Mouse (Mus musculus) kidney, embryonic 15.5 days (tissue): ENCODE data around the gene Mchr1. TPM values are rescaled to one million over a fixed set of nuclear protein-coding genes. Genes with fewer than 3 reads are reported as not detected.

Source experiments
- ATAC-seq: fragments of 200-750 bp; cut with Nextera tagmentation; replicated peaks from 2 replicates; pipeline ENCODE4 v1.8.0; 2017; ENCODE audit warnings: moderate TSS enrichment; ENCODE audit not compliant: low FRiP score
- H3K27ac ChIP-seq: fragments of 300-500 bp; sonication (generic); 2 replicates; pipeline ENCODE4 v1.5.1; 2015; ENCODE audit warnings: mild to moderate bottlenecking, inconsistent platforms
- H3K27me3 ChIP-seq: fragments of 300-500 bp; sonication (generic); 2 replicates; pipeline ENCODE4 v1.6.1; 2015; ENCODE audit warnings: inconsistent platforms
- H3K36me3 ChIP-seq: fragments of 300-500 bp; sonication (generic); 2 replicates; pipeline ENCODE4 v1.6.1; 2015; ENCODE audit warnings: inconsistent platforms
- H3K4me1 ChIP-seq: fragments of 300-500 bp; sonication (generic); 2 replicates; pipeline ENCODE4 v1.6.1; 2015; ENCODE audit warnings: inconsistent platforms
- H3K4me2 ChIP-seq: fragments of 300-500 bp; sonication (generic); 2 replicates; pipeline ENCODE4 v1.6.1; 2015; ENCODE audit warnings: moderate library complexity, mild to moderate bottlenecking, inconsistent platforms
- H3K4me3 ChIP-seq: fragments of 300-500 bp; sonication (generic); replicated peaks from 2 replicates; pipeline ENCODE4 v1.5.1; 2015; ENCODE audit warnings: mild to moderate bottlenecking, inconsistent platforms
- H3K9ac ChIP-seq: fragments of 300-500 bp; sonication (generic); 2 replicates; pipeline ENCODE4 v1.6.1; 2015; ENCODE audit warnings: mild to moderate bottlenecking, inconsistent platforms
- H3K9me3 ChIP-seq: fragments of 300-500 bp; sonication (generic); replicated peaks from 2 replicates; pipeline ENCODE4 v1.6.1; 2016; ENCODE audit warnings: inconsistent platforms
- WGBS: fragments of 180-500 bp; shearing (Covaris S2); methylation state at CpG from one replicate; pipeline ENCODE4 v1.1.7; 2015; ENCODE audit warnings: mixed read lengths; 5-methylcytosine and 5-hydroxymethylcytosine counted together
- polyA plus RNA-seq: library from polyadenylated mRNA; unstranded; fragments of >200 nt; fragmentation: Nextera tagmentation; extraction: Ambion mirVana; gene quantifications from 2 replicates; pipeline ENCODE4 v1.2.1, GENCODE M21; 2015

Gene Mchr1
- polyA plus RNA-seq, 1 experiment from 2014 or later: 1.2 TPM

DNA sequence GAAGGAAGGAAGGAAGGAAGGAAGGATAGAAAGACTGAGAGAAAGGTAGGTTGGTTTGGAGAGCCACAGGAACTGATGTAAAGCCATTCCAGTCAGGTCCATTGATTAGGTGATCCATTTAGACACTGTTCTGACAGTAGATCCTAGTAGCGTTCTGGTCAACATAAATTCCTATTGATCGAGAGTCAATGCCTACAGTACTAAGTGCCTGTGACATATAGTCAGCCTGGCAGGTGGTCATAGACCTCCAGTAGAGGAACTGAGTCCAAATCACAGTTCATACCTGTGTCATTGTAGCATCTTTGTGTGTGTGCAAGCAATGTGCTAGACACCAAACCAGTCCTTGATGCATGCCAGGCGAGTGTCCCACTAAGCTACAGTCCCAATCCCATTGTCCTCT, 7.0 kb upstream of the Mchr1 start:
- H3K9ac ChIP-seq: no peak overlapping the region
- no peaks in the 10 kb centered on the region for H3K36me3 ChIP-seq
- no peaks in the 10 kb centered on the region for H3K9me3 ChIP-seq
- no peak overlapping the region for H3K4me3 ChIP-seq
- H3K4me1 ChIP-seq: no peaks in the 10 kb centered on the region
- 91% methylated on average over 3 of the region's 3 CpGs for WGBS
- no peak overlapping the region for H3K27ac ChIP-seq
- ATAC-seq: no peak
- H3K4me2 ChIP-seq: no peak overlapping the region
- H3K27me3 ChIP-seq: peaks cover under 1% of the 10 kb centered on the region; the same call in 1 of the 2 replicates

DNA sequence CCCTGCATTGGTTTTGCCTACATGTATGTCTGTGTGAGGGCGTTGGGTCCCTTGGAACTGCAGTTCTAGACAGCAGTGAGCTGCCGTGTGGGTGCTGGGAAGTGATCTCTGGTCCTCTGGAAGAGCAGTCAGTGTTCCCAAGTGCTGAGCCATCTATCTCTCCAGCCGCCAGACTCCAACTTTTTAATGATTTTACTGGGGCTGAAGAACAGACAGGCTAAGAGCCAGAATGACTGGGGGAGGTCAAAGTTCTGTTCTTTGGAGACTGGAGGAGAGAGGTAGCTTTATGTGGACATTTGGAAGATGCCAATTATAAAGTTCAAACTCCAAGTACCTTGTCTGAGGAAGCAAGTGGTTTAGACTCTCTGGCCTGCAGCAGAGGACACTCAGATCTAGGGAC, 5.5 kb upstream of the Mchr1 start:
- WGBS: 67% methylated on average over 3 of the region's 3 CpGs
- Histone ChIP-seq H3K9me3 (no peaks in the 10 kb centered on the region), H3K4me3 (no peak overlapping the region), H3K9ac (no peak overlapping the region), H3K27me3 (peaks cover 12% of the 10 kb centered on the region), H3K4me1 (no peaks in the 10 kb centered on the region), H3K27ac (no peak overlapping the region), H3K36me3 (no peaks in the 10 kb centered on the region), H3K4me2 (no peak overlapping the region)
- no peak for ATAC-seq

DNA sequence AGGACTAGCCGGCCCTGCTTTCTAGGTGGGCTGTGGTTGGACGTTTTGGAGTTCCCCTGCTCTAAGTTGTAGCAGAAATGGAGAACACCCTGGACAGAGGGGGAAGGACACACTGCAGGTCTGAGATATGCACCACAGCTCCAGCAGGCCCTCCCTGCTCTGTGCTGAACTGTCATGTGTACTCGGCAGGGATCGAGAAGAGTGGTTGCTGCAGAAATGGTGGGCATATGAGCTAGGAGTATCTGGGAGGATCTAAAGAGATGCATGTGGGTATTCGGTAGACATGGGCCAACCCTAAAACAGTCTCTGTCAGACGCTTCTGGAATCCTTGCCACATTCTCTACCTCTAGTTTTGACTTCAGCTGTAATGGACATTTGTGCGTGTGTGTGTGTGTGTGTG, 4.0 kb upstream of the Mchr1 start:
- Histone ChIP-seq H3K4me2 (no peak overlapping the region), H3K4me3 (no peak overlapping the region), H3K9ac (no peak overlapping the region), H3K36me3 (no peaks in the 10 kb centered on the region), H3K27me3 (peaks cover 18% of the 10 kb centered on the region), H3K27ac (no peak overlapping the region), H3K4me1 (peaks cover 15% of the 10 kb centered on the region), H3K9me3 (no peaks in the 10 kb centered on the region)
- 81% methylated on average over 7 of the region's 7 CpGs for WGBS
- ATAC-seq: no peak

DNA sequence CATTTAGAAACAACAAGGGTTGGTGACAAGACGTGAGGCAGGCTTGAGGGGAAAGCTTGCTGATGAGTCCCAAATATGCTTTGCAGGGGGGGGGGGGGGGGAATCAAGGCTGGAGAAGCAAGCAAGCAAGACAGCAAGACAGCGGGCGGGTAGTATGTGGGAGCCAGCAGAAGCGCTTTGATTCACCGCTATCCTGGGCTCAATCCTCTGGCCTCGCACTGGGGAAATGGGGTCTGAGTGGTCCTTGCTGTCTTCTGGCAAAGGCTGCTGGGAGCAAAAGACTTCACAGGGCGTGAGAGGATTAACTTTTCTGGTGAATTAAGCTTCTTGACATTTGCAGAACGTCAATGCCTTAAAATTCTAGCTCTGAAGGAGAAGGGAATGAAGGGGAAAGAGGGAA, 763 bp downstream of the Mchr1 start:
- no peak for ATAC-seq
- 4% methylated on average over 8 of the region's 8 CpGs for WGBS
- Histone ChIP-seq H3K4me3 (peak overlapping the region; percentile 47), H3K36me3 (no peaks in the 10 kb centered on the region), H3K27ac (no peak overlapping the region), H3K27me3 (peaks cover 31% of the 10 kb centered on the region), H3K4me1 (peaks cover 23% of the 10 kb centered on the region), H3K4me2 (peak overlapping the region; percentile 85), H3K9ac (no peak overlapping the region), H3K9me3 (no peaks in the 10 kb centered on the region)

DNA sequence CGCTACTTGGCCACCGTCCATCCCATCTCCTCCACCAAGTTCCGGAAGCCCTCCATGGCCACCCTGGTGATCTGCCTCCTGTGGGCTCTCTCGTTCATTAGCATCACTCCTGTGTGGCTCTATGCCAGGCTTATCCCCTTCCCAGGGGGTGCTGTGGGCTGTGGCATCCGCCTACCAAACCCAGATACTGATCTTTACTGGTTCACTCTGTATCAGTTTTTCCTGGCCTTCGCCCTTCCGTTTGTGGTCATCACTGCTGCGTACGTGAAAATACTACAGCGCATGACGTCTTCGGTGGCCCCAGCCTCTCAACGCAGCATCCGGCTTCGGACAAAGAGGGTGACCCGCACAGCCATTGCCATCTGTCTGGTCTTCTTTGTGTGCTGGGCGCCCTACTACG, 2.2 kb downstream of the Mchr1 start:
- no peak overlapping the region for H3K4me3 ChIP-seq
- no peak overlapping the region for H3K9ac ChIP-seq
- H3K27me3 ChIP-seq: peaks cover 31% of the 10 kb centered on the region
- H3K4me1 ChIP-seq: peaks cover 23% of the 10 kb centered on the region
- H3K9me3 ChIP-seq: no peaks in the 10 kb centered on the region
- no peak for ATAC-seq
- no peak overlapping the region for H3K27ac ChIP-seq
- H3K4me2 ChIP-seq: no peak overlapping the region
- WGBS: 93% methylated on average over 18 of the region's 18 CpGs
- H3K36me3 ChIP-seq: no peaks in the 10 kb centered on the region

DNA sequence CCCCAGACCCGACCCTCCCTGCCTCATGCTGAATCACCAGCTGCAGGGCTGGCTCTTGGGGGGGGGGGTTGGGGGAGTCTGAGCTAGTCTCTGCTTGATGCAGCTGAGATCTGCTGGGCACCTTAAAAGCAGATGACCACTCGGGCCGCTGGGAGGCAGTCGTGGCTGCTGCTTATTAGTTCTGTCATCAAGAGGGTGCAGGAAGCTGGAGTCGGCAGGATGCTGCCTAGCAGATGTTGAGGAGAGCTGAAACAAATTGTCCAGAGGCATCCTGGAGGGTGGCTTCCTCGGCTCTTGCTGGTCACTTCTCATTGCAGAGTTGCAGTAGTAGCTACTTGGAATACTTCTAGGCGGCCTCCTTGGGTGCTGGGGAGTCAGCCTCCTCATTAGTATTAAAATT, 4.0 kb downstream of the Mchr1 start:
- no peak for ATAC-seq
- Histone ChIP-seq H3K4me3 (no peak overlapping the region), H3K9me3 (no peaks in the 10 kb centered on the region), H3K9ac (no peak overlapping the region), H3K27ac (no peak overlapping the region), H3K36me3 (no peaks in the 10 kb centered on the region), H3K4me2 (no peak overlapping the region), H3K27me3 (peaks cover 24% of the 10 kb centered on the region), H3K4me1 (peaks cover 23% of the 10 kb centered on the region)
- 32% methylated on average over 7 of the region's 7 CpGs for WGBS

DNA sequence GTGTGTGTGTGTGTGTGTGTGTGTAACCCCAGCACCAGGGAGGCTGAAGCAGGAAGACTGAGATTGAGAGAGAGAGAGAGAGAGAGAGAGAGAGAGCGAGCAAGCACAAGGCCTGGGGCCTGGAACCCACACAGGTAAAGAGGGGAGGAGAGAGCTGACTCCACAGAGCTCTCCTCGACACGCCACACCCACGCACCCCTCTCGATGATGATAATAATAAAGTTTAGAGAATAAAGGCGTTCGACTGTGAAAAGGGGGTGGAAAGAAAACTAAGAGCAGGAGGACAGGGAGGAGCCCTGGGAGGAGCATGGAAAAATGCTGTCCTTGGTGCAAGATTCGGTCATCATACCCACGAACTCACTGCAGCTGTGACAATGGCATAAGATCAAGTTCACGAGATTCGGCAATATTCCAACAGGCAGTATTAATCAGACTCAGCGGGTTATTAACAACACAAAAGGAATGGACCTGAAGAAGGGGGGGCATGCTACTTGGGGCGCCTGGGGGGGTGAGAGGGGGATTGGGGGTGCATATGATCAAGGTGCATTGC, 4.6 kb downstream of the Mchr1 start:
- WGBS: 75% methylated on average over 13 of the region's 13 CpGs
- H3K4me1 ChIP-seq: peaks cover 22% of the 10 kb centered on the region
- ATAC-seq: no peak

DNA sequence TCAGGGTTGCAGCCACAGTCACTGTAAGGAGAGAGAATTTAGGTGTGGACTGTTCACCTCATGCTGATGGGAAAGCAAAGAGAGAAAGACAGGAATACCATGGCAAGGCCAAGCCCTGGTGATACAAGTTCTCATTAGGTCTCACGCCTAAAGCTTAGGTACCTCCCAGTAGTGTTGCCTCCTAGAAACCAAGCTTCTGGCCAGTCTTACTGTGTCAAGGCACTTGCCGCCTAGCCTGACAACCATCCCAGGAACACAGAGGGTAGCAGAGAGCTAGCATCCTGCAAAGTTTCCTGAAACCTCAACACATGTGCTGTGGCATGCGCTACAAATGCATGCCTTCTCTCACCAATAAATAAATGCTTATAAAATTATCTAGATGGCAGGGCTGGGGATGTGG, 11.6 kb downstream of the Mchr1 start:
- no peaks in the 10 kb centered on the region for H3K27me3 ChIP-seq
- H3K36me3 ChIP-seq: no peaks in the 10 kb centered on the region
- no peak overlapping the region for H3K4me2 ChIP-seq
- H3K9ac ChIP-seq: no peak overlapping the region
- H3K27ac ChIP-seq: peak overlapping the region; percentile 74; the same call in 1 of the 2 replicates
- no peak for ATAC-seq
- peaks cover 19% of the 10 kb centered on the region for H3K4me1 ChIP-seq
- no peak overlapping the region for H3K4me3 ChIP-seq
- WGBS: 84% methylated on average over 3 of the region's 3 CpGs
- 0 out of 2 replicates have a peak, but pooled peaks cover 3% of the 10 kb centered on the region for H3K9me3 ChIP-seq

More for the DNA sequence above, 4.6 kb downstream of the Mchr1 start:
- H3K4me3 ChIP-seq: no peak overlapping the region
- no peak overlapping the region for H3K4me2 ChIP-seq
- 0 out of 2 replicates have a peak, but pooled peaks cover 3% of the 10 kb centered on the region for H3K9me3 ChIP-seq
- H3K27me3 ChIP-seq: peaks cover 19% of the 10 kb centered on the region
- no peak overlapping the region for H3K9ac ChIP-seq
- H3K27ac ChIP-seq: no peak overlapping the region
- no peaks in the 10 kb centered on the region for H3K36me3 ChIP-seq

DNA sequence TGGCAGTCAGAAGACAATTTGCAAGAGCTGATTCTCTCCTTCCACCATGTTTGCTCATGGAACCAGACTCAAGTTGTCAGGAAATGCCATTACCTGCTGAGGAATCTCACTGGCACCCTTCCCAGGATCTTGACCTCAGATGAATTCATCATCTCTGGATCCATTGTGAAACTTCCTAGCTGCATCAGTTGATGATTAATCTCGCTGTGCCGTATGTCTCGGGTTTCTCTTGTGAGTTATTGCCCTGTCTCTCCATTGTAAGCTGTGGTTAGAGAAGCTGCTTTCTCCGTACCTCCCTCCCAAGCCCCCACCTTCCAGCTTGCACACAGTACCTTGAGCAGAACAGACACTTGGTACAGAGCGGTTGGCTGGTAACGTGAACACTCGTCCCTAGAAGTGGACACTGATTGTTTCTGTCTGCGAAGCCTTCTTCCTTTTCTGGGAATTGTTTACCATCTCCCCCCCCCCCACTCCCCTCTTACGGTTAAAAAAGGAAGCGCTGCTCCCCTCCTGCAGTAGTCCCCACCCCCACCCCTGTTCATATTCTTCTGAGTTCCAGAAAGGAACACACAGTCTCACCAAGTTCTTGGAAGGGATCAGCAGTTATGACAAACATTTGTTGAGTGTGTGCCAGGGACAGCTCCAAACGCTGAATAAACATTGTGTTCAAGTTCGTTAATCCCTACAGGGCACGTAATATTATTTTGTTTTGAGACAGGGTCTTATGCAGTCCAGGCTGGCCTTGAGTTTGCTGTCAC, 12.5 kb downstream of the Mchr1 start:
- Histone ChIP-seq H3K4me3 (0 out of 2 replicates have a peak overlapping the region, but pooled peaks have one; percentile 5), H3K27ac (peak overlapping the region; percentile 74), H3K9ac (no peak overlapping the region), H3K4me2 (peak overlapping the region; percentile 35), H3K36me3 (no peaks in the 10 kb centered on the region), H3K9me3 (0 out of 2 replicates have a peak, but pooled peaks cover 3% of the 10 kb centered on the region), H3K4me1 (peaks cover 23% of the 10 kb centered on the region), H3K27me3 (no peaks in the 10 kb centered on the region)
- ATAC-seq: peak; percentile 83
- WGBS: 10% methylated on average over 13 of the region's 13 CpGs

DNA sequence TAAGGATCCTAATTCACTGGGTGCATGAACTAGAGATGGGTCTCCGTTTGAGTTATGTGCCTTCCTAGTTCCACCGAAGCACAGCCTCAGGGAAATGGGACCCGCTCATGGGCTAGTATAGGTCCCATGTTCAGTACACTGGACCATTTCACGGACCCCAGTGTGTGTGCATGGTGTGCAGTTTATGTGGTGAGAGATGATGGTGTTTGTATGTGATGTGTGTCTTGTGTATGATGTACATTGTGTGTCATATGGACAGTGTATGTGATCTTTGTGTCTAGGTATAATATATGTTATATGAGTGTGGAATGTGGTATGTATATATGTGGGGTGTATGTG, 13.0 kb downstream of the Mchr1 start:
- Histone ChIP-seq H3K27me3 (no peaks in the 10 kb centered on the region), H3K4me3 (no peak overlapping the region), H3K36me3 (no peaks in the 10 kb centered on the region), H3K4me2 (peak overlapping the region; percentile 35), H3K4me1 (peaks cover 25% of the 10 kb centered on the region), H3K27ac (peak overlapping the region; percentile 74), H3K9ac (no peak overlapping the region), H3K9me3 (0 out of 2 replicates have a peak, but pooled peaks cover 3% of the 10 kb centered on the region)
- WGBS: 48% methylated on average over 4 of the region's 4 CpGs
- ATAC-seq: no peak

DNA sequence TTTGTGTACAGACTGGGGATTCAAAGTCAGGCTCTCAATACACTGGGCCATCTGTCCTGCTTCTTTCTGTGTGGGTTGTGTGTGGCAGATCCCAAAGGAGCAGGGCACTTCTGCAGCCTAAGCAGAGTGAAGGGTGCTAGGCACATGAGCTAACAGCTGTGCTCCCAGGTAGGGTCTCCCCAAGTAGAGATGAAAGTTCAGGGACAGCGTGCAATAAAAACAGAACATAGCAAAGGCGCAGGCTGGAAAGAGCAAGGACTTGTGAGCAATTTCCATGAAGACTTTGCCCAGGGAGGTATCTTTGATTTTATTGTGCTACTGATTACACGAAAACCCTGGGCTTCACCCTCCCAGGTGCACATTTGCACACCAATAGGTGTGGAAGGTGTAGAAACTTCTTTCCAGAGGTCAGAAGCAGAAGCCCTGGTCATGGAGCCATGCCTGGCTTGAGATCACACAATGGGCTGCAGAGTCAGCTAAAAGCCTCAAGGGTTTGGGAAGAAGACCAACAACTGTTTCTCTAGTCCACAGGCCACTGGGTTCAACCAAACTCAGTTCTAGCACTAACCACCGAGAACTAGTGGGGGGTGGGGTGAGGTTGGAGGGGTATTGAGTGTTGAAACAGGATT, 13.8 kb downstream of the Mchr1 start:
- Histone ChIP-seq H3K4me1 (peaks cover 25% of the 10 kb centered on the region), H3K4me3 (no peak overlapping the region), H3K4me2 (no peak overlapping the region), H3K9me3 (0 out of 2 replicates have a peak, but pooled peaks cover 3% of the 10 kb centered on the region), H3K27ac (0 out of 2 replicates have a peak overlapping the region, but pooled peaks have one; percentile 74), H3K36me3 (no peaks in the 10 kb centered on the region), H3K27me3 (no peaks in the 10 kb centered on the region), H3K9ac (no peak overlapping the region)
- ATAC-seq: no peak
- whole genome bisulfite sequencing: 83% methylated on average over 4 of the region's 4 CpGs

DNA sequence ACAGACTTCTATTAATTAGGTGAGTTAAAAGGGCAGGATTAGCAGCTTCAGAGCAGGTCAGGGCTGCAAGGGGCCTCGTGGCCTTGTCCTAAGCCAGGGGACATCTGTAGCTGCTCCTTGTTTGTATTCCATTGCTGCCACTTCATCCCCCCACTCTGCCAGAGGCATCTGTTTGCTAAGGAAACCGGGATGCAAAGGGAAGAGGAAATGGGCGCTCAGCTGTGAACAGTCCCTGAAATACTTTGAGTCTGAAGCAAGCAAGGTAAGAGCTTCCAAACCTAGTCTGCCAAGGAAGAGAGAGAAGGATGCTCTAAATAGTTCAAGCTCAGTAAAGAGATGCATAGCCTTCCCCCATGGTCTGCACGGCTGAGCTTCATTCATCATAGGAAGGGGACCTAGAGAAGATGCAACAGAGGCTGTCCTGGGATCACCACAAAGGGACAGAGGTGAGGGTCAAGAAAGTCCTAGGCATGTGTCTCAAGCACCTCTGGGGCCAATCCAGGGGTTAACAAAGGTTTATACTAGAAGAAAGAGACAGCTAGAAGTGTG, 17.4 kb downstream of the Mchr1 start:
- peaks cover 19% of the 10 kb centered on the region for H3K4me1 ChIP-seq
- no peak overlapping the region for H3K4me2 ChIP-seq
- H3K4me3 ChIP-seq: no peak overlapping the region
- no peaks in the 10 kb centered on the region for H3K27me3 ChIP-seq
- H3K27ac ChIP-seq: no peak overlapping the region
- no peaks in the 10 kb centered on the region for H3K9me3 ChIP-seq
- no peak overlapping the region for H3K9ac ChIP-seq
- 62% methylated on average over 4 of the region's 4 CpGs for WGBS
- no peaks in the 10 kb centered on the region for H3K36me3 ChIP-seq
- ATAC-seq: no peak
